Mouse (Mus musculus) Patski (cell line): ENCODE results near the gene Pigx. TPM values are rescaled to one million over a fixed set of nuclear protein-coding genes. Genes with fewer than 3 reads are reported as not detected.

Source experiments
- ATAC-seq: fragments of 100-300 bp; one replicate; pipeline ENCODE4 v1.8.0; 2021
- CTCF ChIA-PET: fragments of 350-600 bp; sonication (Branson Sonifier 250); formaldehyde crosslinking; loops from one replicate; lab custom pipeline; 2022; ENCODE audit warnings: inconsistent platforms; lab: Charles Lee
- POLR2A ChIA-PET: fragments of 350-600 bp; sonication (Branson Sonifier 250); formaldehyde crosslinking; loops from one replicate; lab custom pipeline; 2022; ENCODE audit warnings: antibody characterized with exemption, inconsistent platforms; lab: Charles Lee
- DNase-seq: peaks from one replicate; pipeline ENCODE4 v3.0.0-alpha.2; 2011; ENCODE audit warnings: low read depth, low spot score
- H3K27me3 ChIP-seq: fragments of 371-371 bp; one replicate; pipeline ENCODE4 v1.5.1; 2021
- CTCF ChIP-seq: fragments of 100-300 bp; IDR thresholded peaks from one replicate; pipeline ENCODE4 v1.5.1; 2021
- in situ Hi-C: fragments of 300-500 bp; cut with MboI; formaldehyde crosslinking; loops from 3 replicates; pipeline ENCODE4 v1.11.1; 2018; ENCODE audit warnings: low pct_unique_long_range_greater_than_20kb, mixed read lengths
- polyA plus RNA-seq: library from polyadenylated mRNA; unstranded; gene quantifications from one replicate; pipeline ENCODE4 v1.2.3, GENCODE M21; 2021

Pigx gene
- 61.5 TPM for polyA plus RNA-seq

GRCm38 (mm10) chr16:32099638-32100150 lies at the start of gene Pigx, which contains the start of gene Cep19:
Gene Pigx, minus strand, starts transcription at chr16:32099740.
Gene Cep19, plus strand, starts transcription at chr16:32099800.
- DNase-seq: peak; percentile 62
- in situ Hi-C loops: loop anchor here (25.0 kb wide), 1 partner anchor 363 kb away; no protein-coding TSS in a partner anchor
- no peak for TF ChIP-seq CTCF
- ChIA-PET POLR2A (interaction anchor here (1.0 kb wide), 1 partner anchor 508 kb away, joined by 4 read pairs; no protein-coding TSS in a partner anchor), CTCF (no interaction called here)
- ATAC-seq: peak; percentile 85
- H3K27me3 ChIP-seq: no peaks in the 10 kb centered on the region

GRCm38 (mm10) chr16:32147589-32148207 lies 48.2 kb upstream of the Pigx start:
- in situ Hi-C loops: no loop called here
- POLR2A ChIA-PET: no interaction called here
- no peak for DNase-seq
- TF ChIP-seq CTCF: no peak
- peaks cover 9% of the 10 kb centered on the region for H3K27me3 ChIP-seq
- no peak for ATAC-seq
- CTCF ChIA-PET: interaction anchor here (1.4 kb wide), 1 partner anchor 14 kb away, joined by 3 read pairs; no protein-coding TSS in a partner anchor

- CTCF ChIA-PET: interaction anchor here (0.9 kb wide), 1 partner anchor 11 kb away, joined by 4 read pairs; no protein-coding TSS in a partner anchor
- no peak for TF ChIP-seq CTCF
- in situ Hi-C loops: no loop called here
- ATAC-seq (no peak), DNase-seq (no peak)
- peaks cover 20% of the 10 kb centered on the region for H3K27me3 ChIP-seq
- POLR2A ChIA-PET: no interaction called here
These were observed 45.1 kb upstream of the Pigx start for GRCm38 (mm10) chr16:32144592-32144991.

DNA sequence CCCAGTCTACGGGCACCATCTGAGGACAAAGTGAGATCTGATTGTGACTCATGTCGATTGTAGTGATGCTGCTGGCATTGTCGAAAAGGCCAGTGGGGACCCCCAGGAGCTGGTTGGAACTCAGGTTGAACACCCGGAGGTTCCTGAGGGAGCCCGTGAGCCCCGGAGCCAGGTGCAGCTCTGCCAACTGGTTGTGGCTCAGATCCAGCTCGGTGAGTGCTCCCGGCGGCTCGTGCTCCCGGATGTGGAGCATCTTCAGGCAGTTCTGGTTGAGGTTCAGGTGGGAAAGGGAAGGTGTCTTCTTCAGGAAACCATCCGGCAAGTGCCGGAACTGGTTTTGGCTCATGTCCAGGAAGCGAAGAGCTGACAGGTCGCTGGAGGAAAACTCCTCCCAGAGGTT lies 44.2 kb upstream of the Pigx start:
- POLR2A ChIA-PET: no interaction called here
- ATAC-seq (no peak), DNase-seq (no peak)
- CTCF ChIA-PET: interaction anchor here (0.9 kb wide), 1 partner anchor 11 kb away, joined by 4 read pairs; no protein-coding TSS in a partner anchor
- no peak for TF ChIP-seq CTCF
- peaks cover 27% of the 10 kb centered on the region for H3K27me3 ChIP-seq
- in situ Hi-C loops: no loop called here

DNA sequence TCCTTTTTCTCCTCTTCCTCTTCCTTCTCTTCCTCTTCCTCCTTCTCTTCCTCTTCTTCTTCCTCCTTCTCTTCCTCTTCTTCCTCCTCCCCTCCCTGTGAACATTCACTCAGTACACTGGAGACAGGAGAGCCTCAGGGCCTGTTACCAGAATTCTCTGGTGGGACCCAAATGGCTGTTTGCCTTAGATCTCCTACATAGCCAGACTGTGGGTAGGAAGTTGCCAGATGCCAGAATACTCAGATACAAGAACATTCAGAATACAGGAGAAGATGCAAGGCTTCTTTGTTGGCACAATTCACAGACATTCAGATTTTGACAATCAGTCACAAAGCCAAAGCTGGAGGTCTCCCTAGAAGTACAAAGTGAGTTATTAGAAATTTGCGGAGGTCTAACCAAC lies 39.4 kb upstream of the Pigx start:
- H3K27me3 ChIP-seq: peaks cover 42% of the 10 kb centered on the region
- no peak for TF ChIP-seq CTCF
- CTCF ChIA-PET: no interaction called here
- in situ Hi-C loops: no loop called here
- no peak for ATAC-seq
- POLR2A ChIA-PET: no interaction called here
- DNase-seq: no peak

GRCm38 (mm10) chr16:32135842-32136357 lies 36.4 kb upstream of the Pigx start:
- CTCF ChIA-PET: interaction anchor here (1.3 kb wide), 1 partner anchor 10 kb away, joined by 4 read pairs; no protein-coding TSS in a partner anchor
- TF ChIP-seq CTCF: no peak
- POLR2A ChIA-PET: no interaction called here
- H3K27me3 ChIP-seq: peaks cover 45% of the 10 kb centered on the region
- in situ Hi-C loops: no loop called here
- no peak for DNase-seq
- ATAC-seq: no peak

DNA sequence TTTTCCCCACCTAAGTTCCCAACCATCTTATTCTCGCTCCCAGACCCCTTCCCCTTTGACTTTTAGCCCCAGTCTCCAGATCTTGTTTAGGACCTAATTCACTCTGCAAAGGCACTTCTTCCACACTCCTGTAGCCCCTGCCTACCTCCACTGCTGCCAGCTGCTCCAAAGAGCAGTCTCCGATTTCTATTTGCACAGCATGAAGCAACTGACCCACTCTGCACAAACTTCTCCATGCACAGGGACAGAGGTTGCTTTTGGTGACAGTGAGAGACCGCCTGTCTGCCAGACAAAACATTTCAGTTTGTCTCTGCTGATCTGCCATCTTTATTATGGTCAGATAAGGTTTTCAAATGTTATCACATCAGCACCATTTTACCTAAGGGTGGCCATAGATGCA lies 33.6 kb upstream of the Pigx start:
- peaks cover 28% of the 10 kb centered on the region for H3K27me3 ChIP-seq
- no peak for ATAC-seq
- CTCF ChIA-PET: no interaction called here
- POLR2A ChIA-PET: no interaction called here
- in situ Hi-C loops: no loop called here
- DNase-seq: no peak
- no peak for TF ChIP-seq CTCF

DNA sequence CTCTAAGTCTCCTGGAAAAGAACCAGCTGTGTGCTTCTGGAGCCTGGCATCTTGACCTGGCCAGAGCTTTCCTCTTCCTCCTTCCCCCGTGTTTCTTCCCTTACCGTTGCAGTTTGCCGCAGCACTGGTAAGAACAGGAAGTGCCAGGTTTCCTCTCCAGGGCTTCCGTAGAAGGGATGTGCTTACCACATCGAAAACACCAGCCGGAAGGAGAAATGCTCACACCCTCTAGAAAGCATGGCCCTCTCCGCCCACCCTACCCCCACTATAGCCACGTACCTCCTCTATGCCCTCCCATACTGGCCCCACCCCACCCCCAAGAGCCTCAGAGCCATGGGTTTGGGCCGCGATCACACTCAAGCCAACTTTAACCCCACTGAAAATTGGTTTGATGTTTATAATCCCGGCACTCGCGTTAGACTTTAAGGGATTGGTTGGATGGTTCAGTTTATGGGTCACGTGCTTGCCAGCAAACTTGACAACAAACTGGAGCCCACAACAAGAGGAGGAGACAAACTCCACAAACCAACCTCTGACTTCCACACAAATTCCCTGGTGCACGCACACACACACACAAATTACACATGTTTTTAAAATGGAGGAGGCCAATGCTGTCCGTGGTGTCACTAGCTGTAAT lies 30.8 kb upstream of the Pigx start:
- H3K27me3 ChIP-seq: peaks cover 20% of the 10 kb centered on the region
- no peak for ATAC-seq
- CTCF ChIA-PET: no interaction called here
- DNase-seq: no peak
- in situ Hi-C loops: no loop called here
- POLR2A ChIA-PET: no interaction called here
- TF ChIP-seq CTCF: no peak

DNA sequence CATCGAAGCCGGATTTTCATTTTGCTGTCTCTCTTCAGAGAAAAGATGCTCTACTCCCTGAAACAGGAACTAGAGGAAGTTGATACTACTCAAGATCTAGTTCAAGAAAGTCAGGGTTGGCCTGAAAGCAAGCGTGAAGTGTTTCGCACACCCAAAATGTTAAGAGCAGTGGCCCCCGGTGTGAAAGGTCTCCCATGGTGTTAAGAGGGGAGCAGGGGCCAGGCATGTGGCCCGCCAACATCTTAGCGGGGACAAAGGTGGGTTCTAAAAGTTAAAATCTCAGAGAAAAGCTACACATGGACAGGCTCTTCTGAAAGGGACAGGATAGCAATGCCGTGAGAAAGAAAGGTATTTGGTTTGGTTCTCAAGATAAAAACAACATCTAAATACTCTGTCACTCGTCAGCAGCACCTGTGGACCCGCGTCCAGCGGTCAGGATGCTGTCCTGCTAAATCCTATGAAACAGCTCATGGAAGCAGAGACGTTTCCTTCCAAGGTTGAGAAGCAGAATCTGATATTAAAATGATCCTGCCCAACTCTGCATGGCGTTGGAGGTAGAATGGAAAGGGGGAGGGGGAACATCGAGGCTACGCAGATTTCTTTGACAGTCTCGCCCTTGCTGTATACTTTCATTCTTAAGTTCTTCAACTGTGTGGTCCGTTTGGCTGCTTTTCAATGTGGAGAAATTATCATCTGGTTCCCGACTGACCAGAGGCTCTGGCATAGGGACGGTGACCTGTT lies 30.1 kb upstream of the Pigx start:
- TF ChIP-seq CTCF: no peak
- in situ Hi-C loops: no loop called here
- CTCF ChIA-PET: no interaction called here
- POLR2A ChIA-PET: no interaction called here
- DNase-seq: no peak
- ATAC-seq: no peak
- H3K27me3 ChIP-seq: peaks cover 18% of the 10 kb centered on the region

DNA sequence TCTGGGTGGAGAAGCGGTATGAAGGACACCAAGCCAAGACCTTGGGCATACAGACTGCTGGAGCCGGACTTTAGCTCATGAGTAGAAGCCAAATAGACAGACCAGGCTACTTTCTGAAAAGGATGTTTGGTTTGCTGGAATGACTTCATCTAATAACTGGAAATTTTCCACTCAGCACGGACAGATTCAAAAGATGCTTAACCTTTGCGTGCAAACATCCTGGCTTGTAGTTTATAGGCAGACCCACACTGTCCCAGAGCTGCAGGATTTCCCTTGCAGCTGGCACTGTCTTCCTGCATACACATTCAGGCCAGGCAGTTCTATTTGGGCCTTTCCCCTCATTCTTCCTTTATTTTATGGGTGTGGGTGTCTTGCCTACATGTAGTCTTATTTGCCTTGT lies 27.5 kb upstream of the Pigx start:
- POLR2A ChIA-PET: no interaction called here
- no peak for TF ChIP-seq CTCF
- in situ Hi-C loops: no loop called here
- peaks cover 12% of the 10 kb centered on the region for H3K27me3 ChIP-seq
- DNase-seq (no peak), ATAC-seq (no peak)
- CTCF ChIA-PET: no interaction called here
